Mouse (Mus musculus) layer of hippocampus, adult 18-20 months (tissue): ENCODE measurements at regions not wholly inside any gene's neighbourhood (a gene's known extent, or its start where the extent isn't known, plus 50 kb on each side); places are given as distances from the start of the nearest gene placed in this dataset.
A peak's percentile ranks its signal among the peaks of the same experiment; 100 is the strongest.

Experiments used
- DNase-seq, 2 experiments: peaks; one replicate each; pipeline ENCODE4 v3.0.0; 2022; ENCODE audit warnings: low spot score in 2 of 2

GRCm38 (mm10) chr10:22919869-22920268 is 99.9 kb upstream of the Tcf21 start:
- DNase-seq: peak in 1 of 2 experiments; percentile 42

GRCm38 (mm10) chr10:22917797-22918196 is 97.8 kb upstream of the Tcf21 start:
- DNase-seq: no peak

GRCm38 (mm10) chr10:22915785-22916514 is 96.0 kb upstream of the Tcf21 start:
- DNase-seq: peak in 1 of 2 experiments; percentile 9

- no peak for DNase-seq
Measured at GRCm38 (mm10) chr10:22913112-22913511, 93.1 kb upstream of the Tcf21 start.

- DNase-seq: no peak
Measured at GRCm38 (mm10) chr10:22908640-22909039, 88.7 kb upstream of the Tcf21 start.

GRCm38 (mm10) chr10:22905281-22905680 is 85.3 kb upstream of the Tcf21 start:
- DNase-seq: no peak

- DNase-seq: no peak
Measured at GRCm38 (mm10) chr10:22893442-22893985, 73.5 kb upstream of the Tcf21 start.

- no peak for DNase-seq
Measured at GRCm38 (mm10) chr10:22887451-22887850, 67.5 kb upstream of the Tcf21 start.

GRCm38 (mm10) chr10:22879714-22880113 is 59.7 kb upstream of the Tcf21 start:
- DNase-seq: no peak

- DNase-seq: no peak
Measured at GRCm38 (mm10) chr10:22877536-22878130, 57.7 kb upstream of the Tcf21 start.

GRCm38 (mm10) chr10:22877028-22877427 is 57.1 kb upstream of the Tcf21 start:
- no peak for DNase-seq

- no peak for DNase-seq
Measured at GRCm38 (mm10) chr10:22875675-22876074, 55.7 kb upstream of the Tcf21 start.

GRCm38 (mm10) chr10:22875181-22875580 is 55.2 kb upstream of the Tcf21 start:
- no peak for DNase-seq
